Mouse (Mus musculus) thymus, adult 2 months (tissue): ENCODE measurements at regions not wholly inside any gene's neighbourhood (a gene's known extent, or its start where the extent isn't known, plus 50 kb on each side); places are given as distances from the start of the nearest gene placed in this dataset.

ENCODE experiments used
- DNase-seq: peaks from one replicate; pipeline ENCODE4 v3.0.0; 2021
- H3K27ac ChIP-seq: fragments of 200-500 bp; 2 replicates; pipeline ENCODE4 v1.5.1; 2012; ENCODE audit warnings: low read length, control low read depth; ENCODE audit not compliant: control insufficient read depth, insufficient read depth
- H3K27me3 ChIP-seq: fragments of 200-500 bp; 2 replicates; pipeline ENCODE4 v1.6.1; 2012; ENCODE audit warnings: mild to moderate bottlenecking, low read length, moderate library complexity, mixed read lengths; ENCODE audit not compliant: control insufficient read depth, insufficient read depth
- H3K36me3 ChIP-seq: fragments of 200-500 bp; 2 replicates; pipeline ENCODE4 v1.6.1; 2012; ENCODE audit warnings: mild to moderate bottlenecking, low read length, moderate library complexity; ENCODE audit not compliant: control insufficient read depth, insufficient read depth
- H3K4me1 ChIP-seq: fragments of 200-500 bp; replicated peaks from 2 replicates; pipeline ENCODE4 v1.6.1; 2012; ENCODE audit warnings: low read length; ENCODE audit not compliant: control insufficient read depth, insufficient read depth
- H3K4me3 ChIP-seq: fragments of 200-500 bp; 2 replicates; pipeline ENCODE4 v1.5.1; 2012; ENCODE audit warnings: mild to moderate bottlenecking, low read length, control low read depth, moderate library complexity; ENCODE audit not compliant: control insufficient read depth, insufficient read depth
- CTCF ChIP-seq: fragments of 200-500 bp; IDR thresholded peaks from 2 replicates; pipeline ENCODE4 v1.5.1; 2012; ENCODE audit warnings: mild to moderate bottlenecking, control low read depth, low read length, moderate library complexity, borderline replicate concordance; ENCODE audit not compliant: control insufficient read depth, poor library complexity, insufficient read depth; ENCODE audit errors: extremely low read depth
- POLR2A ChIP-seq: fragments of 200-500 bp; IDR thresholded peaks from 2 replicates; pipeline ENCODE4 v1.6.1; 2012; ENCODE audit warnings: mild to moderate bottlenecking, low read length, control low read depth, moderate library complexity; ENCODE audit not compliant: control insufficient read depth, poor library complexity, insufficient read depth; ENCODE audit errors: extremely low read depth
- WGBS: fragments of 180-500 bp; shearing (Covaris S2); methylation state at CpG from one replicate; pipeline ENCODE4 v1.1.7; 2018; 5-methylcytosine and 5-hydroxymethylcytosine counted together

DNA sequence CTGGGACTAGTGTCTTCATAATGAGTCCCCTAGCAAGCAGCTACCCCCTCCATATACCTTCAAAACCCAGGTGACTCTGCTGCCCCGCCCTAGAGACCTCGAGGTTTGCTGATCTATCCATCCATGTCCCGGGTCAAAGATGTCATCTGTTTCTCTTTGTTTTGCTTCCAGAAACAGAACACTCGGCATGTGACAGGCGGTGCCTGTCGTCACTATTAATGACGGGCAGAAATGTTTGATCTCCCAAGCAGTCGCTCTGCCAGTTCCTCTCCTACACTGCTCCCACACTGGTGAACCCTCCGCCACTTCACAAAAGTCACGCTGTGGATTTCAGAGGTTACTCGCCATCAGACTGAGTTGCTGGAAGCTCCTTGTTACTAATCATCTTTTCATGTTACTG, 287.7 kb upstream of the Nfe2l3 start:
- no peak for TF ChIP-seq CTCF
- no peak for TF ChIP-seq POLR2A
- DNase-seq: no peak
- WGBS: 82% methylated on average over 11 of the region's 11 CpGs
- Histone ChIP-seq H3K27ac (no peak overlapping the region), H3K4me1 (no peaks in the 10 kb centered on the region), H3K27me3 (no peaks in the 10 kb centered on the region), H3K36me3 (no peaks in the 10 kb centered on the region), H3K4me3 (no peak overlapping the region)

DNA sequence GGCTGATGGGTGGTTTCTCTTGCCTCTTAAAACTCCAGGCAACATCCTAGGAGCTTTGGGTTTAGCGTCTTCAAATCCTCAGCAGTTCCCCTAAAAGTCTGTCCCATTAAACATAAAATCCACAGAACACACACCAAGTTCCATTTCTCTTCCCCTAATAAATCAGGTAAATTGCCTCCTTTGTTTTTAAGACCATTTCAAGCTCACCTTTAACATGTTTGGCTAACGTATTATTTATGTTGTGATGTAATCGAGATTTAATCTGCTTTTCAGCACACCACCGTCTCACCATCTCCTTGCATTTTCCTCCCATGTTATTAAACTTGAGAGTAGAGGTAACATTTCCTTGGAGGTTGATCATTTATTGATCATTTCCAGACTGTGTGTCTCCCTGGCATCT, 286.6 kb upstream of the Nfe2l3 start:
- H3K4me1 ChIP-seq: no peaks in the 10 kb centered on the region
- no peaks in the 10 kb centered on the region for H3K36me3 ChIP-seq
- no peak overlapping the region for H3K27ac ChIP-seq
- DNase-seq: no peak
- no peaks in the 10 kb centered on the region for H3K27me3 ChIP-seq
- 94% methylated on average over 4 of the region's 4 CpGs for WGBS
- H3K4me3 ChIP-seq: no peak overlapping the region
- TF ChIP-seq CTCF (no peak), POLR2A (no peak)

DNA sequence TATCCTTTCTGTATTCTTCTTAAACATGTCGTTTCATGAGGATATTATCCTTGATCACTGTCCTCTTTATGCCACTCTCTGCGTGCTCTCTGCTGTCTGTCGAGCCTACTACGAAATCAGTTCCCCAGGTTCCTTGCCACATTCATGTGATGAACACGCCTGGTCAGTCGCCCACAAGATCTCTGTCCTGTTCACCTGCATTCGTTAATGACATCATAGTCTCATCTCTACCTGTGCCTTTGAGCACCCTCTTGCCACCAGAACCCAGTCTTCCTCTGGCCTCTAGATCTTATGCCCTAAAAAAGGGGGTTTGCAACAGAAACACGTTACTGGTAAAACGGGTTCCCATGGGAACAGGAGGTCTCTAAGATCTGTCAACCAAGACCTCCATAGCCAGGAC, 283.6 kb upstream of the Nfe2l3 start:
- 94% methylated on average over 9 of the region's 9 CpGs for WGBS
- Histone ChIP-seq H3K4me1 (no peaks in the 10 kb centered on the region), H3K4me3 (no peak overlapping the region), H3K36me3 (no peaks in the 10 kb centered on the region), H3K27me3 (no peaks in the 10 kb centered on the region), H3K27ac (no peak overlapping the region)
- DNase-seq: no peak
- TF ChIP-seq CTCF (no peak), POLR2A (no peak)

DNA sequence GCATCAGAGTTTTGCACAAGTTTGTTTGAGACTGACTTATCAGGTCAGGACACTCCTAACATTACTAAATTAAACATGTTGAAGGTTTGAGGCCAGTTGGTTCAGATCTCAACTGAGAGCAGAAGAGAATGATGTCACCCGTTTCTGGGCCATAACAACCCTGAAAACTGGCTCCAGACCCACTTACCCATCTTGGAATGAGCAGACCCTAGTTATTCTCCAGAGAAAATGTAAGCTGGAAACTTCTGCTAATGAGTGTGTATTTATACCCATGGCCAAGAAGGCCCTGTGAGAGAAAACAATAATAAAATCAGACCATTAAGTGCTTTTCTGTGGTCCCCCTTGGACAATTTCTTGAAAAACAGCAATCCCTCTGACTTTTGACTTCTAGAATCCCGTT, 282.4 kb upstream of the Nfe2l3 start:
- H3K4me3 ChIP-seq: no peak overlapping the region
- no peaks in the 10 kb centered on the region for H3K36me3 ChIP-seq
- 96% methylated on average over 2 of the region's 2 CpGs for WGBS
- no peak overlapping the region for H3K27ac ChIP-seq
- TF ChIP-seq CTCF: no peak
- no peak for TF ChIP-seq POLR2A
- H3K27me3 ChIP-seq: no peaks in the 10 kb centered on the region
- no peaks in the 10 kb centered on the region for H3K4me1 ChIP-seq
- no peak for DNase-seq

DNA sequence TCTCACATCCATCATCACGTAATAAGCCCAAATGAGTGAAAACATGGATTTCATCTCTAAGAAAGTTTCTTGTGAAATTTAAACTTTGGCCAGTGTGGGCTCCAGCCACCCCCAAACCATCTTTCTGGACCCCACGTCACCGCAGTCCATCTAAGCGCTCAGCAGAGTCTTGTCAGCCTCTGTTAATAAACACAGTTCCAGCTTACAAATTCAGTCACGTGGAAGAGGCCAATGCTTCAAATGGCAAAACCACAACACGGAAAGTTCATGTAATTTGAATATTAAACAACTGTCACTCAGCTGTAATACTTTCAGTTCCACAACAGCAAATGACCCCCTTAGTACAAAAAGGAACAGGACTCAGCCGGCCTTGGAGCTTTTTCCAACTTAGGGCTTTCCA, 282.0 kb upstream of the Nfe2l3 start:
- H3K27ac ChIP-seq: no peak overlapping the region
- WGBS: 92% methylated on average over 7 of the region's 7 CpGs
- no peak for DNase-seq
- H3K4me3 ChIP-seq: no peak overlapping the region
- H3K4me1 ChIP-seq: no peaks in the 10 kb centered on the region
- no peaks in the 10 kb centered on the region for H3K27me3 ChIP-seq
- no peak for TF ChIP-seq POLR2A
- TF ChIP-seq CTCF: no peak
- no peaks in the 10 kb centered on the region for H3K36me3 ChIP-seq

DNA sequence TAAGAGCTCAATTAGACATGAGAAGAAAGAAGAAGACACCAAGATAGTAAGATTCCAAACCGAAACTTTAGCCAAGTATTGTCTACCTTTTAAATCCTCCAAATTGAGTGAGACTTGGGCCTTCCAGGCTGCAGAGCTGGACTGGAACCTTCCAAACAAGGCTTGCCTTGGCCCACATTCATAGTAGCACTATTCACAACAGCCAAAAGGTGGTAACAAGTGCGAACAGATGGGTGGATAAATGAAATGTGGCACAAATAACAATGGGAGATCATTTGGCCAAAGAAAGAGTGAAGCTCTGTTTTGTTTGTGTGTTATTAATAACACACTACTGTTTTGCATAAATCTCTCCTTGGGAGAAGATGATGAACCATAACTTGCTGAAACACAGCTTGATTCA, 281.6 kb upstream of the Nfe2l3 start:
- no peak for DNase-seq
- Histone ChIP-seq H3K4me3 (no peak overlapping the region), H3K27me3 (no peaks in the 10 kb centered on the region), H3K4me1 (no peaks in the 10 kb centered on the region), H3K36me3 (no peaks in the 10 kb centered on the region), H3K27ac (no peak overlapping the region)
- TF ChIP-seq CTCF (no peak), POLR2A (no peak)
- WGBS: 94% methylated on average over 2 of the region's 2 CpGs

DNA sequence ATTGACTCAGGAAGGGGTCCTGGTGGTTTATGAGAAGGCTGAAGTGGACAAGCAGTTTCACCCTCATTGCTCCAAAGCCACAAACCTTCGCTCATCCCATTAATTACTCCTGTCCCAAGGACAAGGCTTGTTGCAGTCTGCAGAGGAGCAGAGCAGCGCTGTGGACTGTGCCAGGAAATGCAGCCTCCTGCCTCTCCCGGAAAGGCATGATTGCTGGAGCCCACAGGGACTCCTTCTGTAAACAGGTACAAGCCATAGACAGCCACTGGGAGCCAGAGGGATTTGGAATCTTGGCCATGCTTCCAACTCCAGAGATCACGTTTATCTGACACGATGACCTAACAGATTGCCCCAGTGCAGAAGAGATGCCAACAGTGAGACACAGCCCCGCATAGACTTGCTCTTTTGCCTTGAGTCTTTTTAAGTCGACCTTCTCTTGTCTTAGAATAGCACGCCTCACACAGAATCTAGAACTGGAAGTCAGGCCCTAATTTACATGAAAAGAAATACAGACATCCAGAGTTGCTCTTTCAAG, 275.6 kb upstream of the Nfe2l3 start:
- TF ChIP-seq POLR2A: no peak
- no peak for TF ChIP-seq CTCF
- Histone ChIP-seq H3K36me3 (no peaks in the 10 kb centered on the region), H3K4me3 (no peak overlapping the region), H3K27ac (no peak overlapping the region), H3K27me3 (no peaks in the 10 kb centered on the region), H3K4me1 (no peaks in the 10 kb centered on the region)
- DNase-seq: no peak
- 82% methylated on average over 8 of the region's 8 CpGs for whole genome bisulfite sequencing
